Mouse (Mus musculus) mesoderm, embryonic 11.5 days (tissue): ENCODE results near the gene Rnf34.

Source experiments
- DNase-seq: peaks from one replicate; pipeline ENCODE4 v3.0.0-alpha.2; 2012; ENCODE audit warnings: low read depth, low spot score

Rnf34 gene

GRCm38 (mm10) chr5:122849521-122850318 lies at the start of gene Rnf34:
TSS of gene Rnf34 (plus strand) at chr5:122850048.
- DNase-seq, result peak; percentile 98

- DNase-seq, result no peak
These were observed 49.4 kb upstream of the Rnf34 start for GRCm38 (mm10) chr5:122800345-122801010.

GRCm38 (mm10) chr5:122801684-122802083 lies 48.2 kb upstream of the Rnf34 start:
- DNase-seq, result no peak

GRCm38 (mm10) chr5:122802706-122803105 lies 47.1 kb upstream of the Rnf34 start:
- DNase-seq, result no peak

- DNase-seq, result no peak
These were observed 44.3 kb upstream of the Rnf34 start for GRCm38 (mm10) chr5:122805503-122805902.

GRCm38 (mm10) chr5:122811364-122812079 lies 38.3 kb upstream of the Rnf34 start:
- peak; percentile 70 for DNase-seq

- DNase-seq, result no peak
These were observed 37.1 kb upstream of the Rnf34 start for GRCm38 (mm10) chr5:122812699-122813098.

- DNase-seq, result peak; percentile 98
These were observed 28.9 kb upstream of the Rnf34 start, which contains the start of gene Anapc5 for GRCm38 (mm10) chr5:122820777-122821523. TSS of gene Anapc5 (minus strand) at chr5:122821339.

GRCm38 (mm10) chr5:122821524-122821885 lies 28.3 kb upstream of the Rnf34 start:
- no peak for DNase-seq

- DNase-seq, result no peak
These were observed 27.4 kb upstream of the Rnf34 start for GRCm38 (mm10) chr5:122822441-122822840.

GRCm38 (mm10) chr5:122823976-122824375 lies 25.9 kb upstream of the Rnf34 start:
- DNase-seq, result no peak

- no peak for DNase-seq
These were observed 25.4 kb upstream of the Rnf34 start for GRCm38 (mm10) chr5:122824450-122824849.

GRCm38 (mm10) chr5:122825099-122825498 lies 24.7 kb upstream of the Rnf34 start:
- no peak for DNase-seq

- DNase-seq, result no peak
These were observed 17.3 kb upstream of the Rnf34 start for GRCm38 (mm10) chr5:122832536-122832935.

GRCm38 (mm10) chr5:122832996-122833395 lies 16.9 kb upstream of the Rnf34 start:
- DNase-seq, result no peak

GRCm38 (mm10) chr5:122841126-122841525 lies 8.7 kb upstream of the Rnf34 start:
- DNase-seq, result no peak

- DNase-seq, result no peak
These were observed 6.0 kb upstream of the Rnf34 start for GRCm38 (mm10) chr5:122843799-122844198.

GRCm38 (mm10) chr5:122850319-122851002 lies 613 bp downstream of the Rnf34 start:
- DNase-seq, result no peak

- DNase-seq, result no peak
These were observed 2.8 kb downstream of the Rnf34 start for GRCm38 (mm10) chr5:122852611-122853010.

- DNase-seq, result no peak
These were observed 6.0 kb downstream of the Rnf34 start for GRCm38 (mm10) chr5:122855858-122856257.

- DNase-seq, result no peak
These were observed 13.2 kb downstream of the Rnf34 start for GRCm38 (mm10) chr5:122863053-122863452.
